Mouse (Mus musculus) bone marrow macrophage, adult 2 months (primary cell): ENCODE results near the gene Hpse2. TPM values are rescaled to one million over a fixed set of nuclear protein-coding genes. Genes with fewer than 3 reads are reported as not detected.
"Not testable (repeated sequence)": the region's sequence is repeated elsewhere in the genome, so short reads cannot be mapped to it uniquely, and the experiment has no call there.

Experiments used
- H3K27ac ChIP-seq: 2 replicates; pipeline ENCODE4 v1.5.1; 2012; ENCODE audit warnings: low read depth, low read length; ENCODE audit not compliant: insufficient read depth
- H3K4me1 ChIP-seq: 2 replicates; pipeline ENCODE4 v1.6.1; 2012; ENCODE audit warnings: low read length; ENCODE audit not compliant: control insufficient read depth, insufficient read depth
- H3K4me3 ChIP-seq: 2 replicates; pipeline ENCODE4 v1.5.1; 2012; ENCODE audit warnings: mild to moderate bottlenecking, low read length, moderate library complexity; ENCODE audit not compliant: insufficient read depth
- CTCF ChIP-seq: IDR thresholded peaks from 2 replicates; pipeline ENCODE4 v1.5.1; 2012; ENCODE audit warnings: low read depth, mild to moderate bottlenecking, low read length, moderate library complexity
- POLR2A ChIP-seq: IDR thresholded peaks from 2 replicates; pipeline ENCODE4 v1.6.1; 2012; ENCODE audit warnings: mild to moderate bottlenecking, low read depth, low read length, borderline replicate concordance
- polyA plus RNA-seq: library from polyadenylated mRNA; stranded (reverse); fragments of >200 nt; gene quantifications from 2 replicates; pipeline ENCODE4 v1.2.4, GENCODE M21; 2012; ENCODE audit not compliant: missing spikeins, insufficient read depth, insufficient read length

Gene Hpse2
- polyA plus RNA-seq, 1 experiment, result not detected

- TF ChIP-seq CTCF (no peak), POLR2A (no peak)
- no peak overlapping the region for H3K27ac ChIP-seq
- no peaks in the 10 kb centered on the region for H3K4me1 ChIP-seq
- H3K4me3 ChIP-seq, result no peak overlapping the region
Observed at GRCm38 (mm10) chr19:43385451-43385850, 2.7 kb downstream of the Hpse2 start.

DNA sequence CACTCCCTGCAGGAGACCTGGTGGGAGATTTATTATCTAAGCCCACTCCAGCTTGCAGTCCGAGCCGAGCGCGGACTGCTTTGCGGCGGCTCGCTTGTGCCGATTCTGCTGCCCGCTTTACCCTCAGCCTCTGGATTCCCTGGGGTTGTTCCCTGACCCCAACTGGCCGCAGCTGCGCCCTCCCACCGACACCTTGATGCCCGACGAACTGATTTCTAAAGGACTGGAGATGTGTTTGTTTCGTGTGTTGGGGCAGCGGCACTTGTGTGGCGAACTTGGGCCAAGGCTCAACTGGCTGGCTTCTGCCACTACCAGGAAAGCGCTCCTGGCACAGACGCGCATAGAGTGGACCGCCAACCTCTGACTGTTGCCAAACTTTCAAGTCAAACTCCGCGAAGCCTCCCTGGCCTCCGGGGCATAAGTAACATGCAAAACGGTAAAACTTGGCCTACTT lies 3.1 kb downstream of the Hpse2 start:
- H3K4me3 ChIP-seq, result no peak overlapping the region
- TF ChIP-seq CTCF (no peak), POLR2A (no peak)
- H3K4me1 ChIP-seq, result no peaks in the 10 kb centered on the region
- H3K27ac ChIP-seq, result no peak overlapping the region

- TF ChIP-seq POLR2A (no peak), CTCF (no peak)
- no peak overlapping the region for H3K27ac ChIP-seq
- no peaks in the 10 kb centered on the region for H3K4me1 ChIP-seq
- H3K4me3 ChIP-seq, result no peak overlapping the region
Observed at GRCm38 (mm10) chr19:43384346-43384977, 3.7 kb downstream of the Hpse2 start.

GRCm38 (mm10) chr19:43358830-43359229 lies 29.3 kb downstream of the Hpse2 start:
- H3K27ac ChIP-seq, result no peak overlapping the region
- H3K4me3 ChIP-seq, result no peak overlapping the region
- TF ChIP-seq CTCF (no peak), POLR2A (no peak)
- no peaks in the 10 kb centered on the region for H3K4me1 ChIP-seq

GRCm38 (mm10) chr19:43311125-43311524 lies 77.0 kb downstream of the Hpse2 start:
- no peak overlapping the region for H3K27ac ChIP-seq
- no peaks in the 10 kb centered on the region for H3K4me1 ChIP-seq
- H3K4me3 ChIP-seq, result no peak overlapping the region
- TF ChIP-seq POLR2A, result no peak
- TF ChIP-seq CTCF, result no peak

GRCm38 (mm10) chr19:43306756-43307155 lies 81.4 kb downstream of the Hpse2 start:
- Histone ChIP-seq H3K27ac (no peak overlapping the region), H3K4me3 (no peak overlapping the region), H3K4me1 (no peaks in the 10 kb centered on the region)
- TF ChIP-seq CTCF (no peak), POLR2A (no peak)

DNA sequence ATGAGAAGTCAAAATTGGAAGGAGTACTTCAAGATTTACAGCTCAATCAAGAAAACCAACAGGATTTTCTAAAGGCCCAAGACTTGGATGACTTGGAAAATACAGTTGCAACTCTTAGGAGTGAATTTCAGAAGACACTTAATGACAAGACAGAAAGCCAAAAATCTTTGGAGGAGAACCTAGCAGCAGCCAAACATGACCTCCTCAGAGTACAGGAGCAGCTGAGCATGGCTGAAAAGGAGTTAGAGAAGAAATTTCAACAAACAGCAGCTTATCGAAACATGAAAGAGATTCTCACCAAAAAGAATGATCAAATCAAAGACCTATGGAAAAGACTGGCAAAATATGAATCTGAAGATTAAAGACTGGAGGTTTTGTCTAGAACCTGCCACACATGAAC lies 106.8 kb downstream of the Hpse2 start:
- H3K27ac ChIP-seq, H3K4me3 ChIP-seq, H3K4me1 ChIP-seq: not testable (repeated sequence)

- TF ChIP-seq POLR2A (no peak), CTCF (no peak)
Observed at GRCm38 (mm10) chr19:43243993-43244392, 144.2 kb downstream of the Hpse2 start.

GRCm38 (mm10) chr19:43231711-43232110 lies 156.4 kb downstream of the Hpse2 start:
- no peak overlapping the region for H3K27ac ChIP-seq
- no peak overlapping the region for H3K4me3 ChIP-seq
- TF ChIP-seq CTCF (no peak), POLR2A (no peak)
- H3K4me1 ChIP-seq, result no peaks in the 10 kb centered on the region

More at GRCm38 (mm10) chr19:43243993-43244392, 144.2 kb downstream of the Hpse2 start:
- Histone ChIP-seq H3K27ac (no peak overlapping the region), H3K4me1 (no peaks in the 10 kb centered on the region), H3K4me3 (no peak overlapping the region)

DNA sequence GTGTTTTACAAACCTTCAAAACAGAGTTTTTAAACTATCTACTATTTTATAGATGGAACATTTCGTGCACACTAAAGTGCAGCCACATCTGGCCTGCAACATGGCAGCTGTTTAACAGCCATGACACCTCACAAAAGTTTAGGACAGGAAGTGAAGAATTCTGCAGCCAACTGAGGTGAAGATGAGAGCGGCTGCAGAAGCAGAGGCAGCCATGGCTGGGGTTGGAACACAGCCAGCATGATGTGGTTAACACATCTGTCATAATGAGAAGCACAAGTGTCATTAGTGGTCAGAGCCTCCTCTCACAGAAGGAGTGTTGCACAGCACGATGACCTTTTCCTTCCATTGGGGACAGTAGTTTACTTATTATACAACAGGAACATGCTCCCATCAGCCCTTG lies 194.6 kb downstream of the Hpse2 start:
- TF ChIP-seq POLR2A, result no peak
- TF ChIP-seq CTCF, result no peak
- Histone ChIP-seq H3K4me1 (no peaks in the 10 kb centered on the region), H3K4me3 (no peak overlapping the region), H3K27ac (no peak overlapping the region)

GRCm38 (mm10) chr19:43175437-43175965 lies 212.7 kb downstream of the Hpse2 start:
- Histone ChIP-seq H3K27ac (no peak overlapping the region), H3K4me3 (no peak overlapping the region), H3K4me1 (no peaks in the 10 kb centered on the region)
- TF ChIP-seq POLR2A, result no peak
- TF ChIP-seq CTCF, result no peak
